Mouse (Mus musculus): ENCODE results near the gene Ndufab1. TPM values are rescaled to one million over a fixed set of nuclear protein-coding genes. Genes with fewer than 3 reads are reported as not detected.
A peak's percentile ranks its signal among the peaks of the same experiment; 100 is the strongest.

Gene Ndufab1
- 562 and 614 TPM in 2 replicates for polyA plus RNA-seq (2016; fragmentation: Nextera tagmentation; extraction: Ambion mirVana)

DNA sequence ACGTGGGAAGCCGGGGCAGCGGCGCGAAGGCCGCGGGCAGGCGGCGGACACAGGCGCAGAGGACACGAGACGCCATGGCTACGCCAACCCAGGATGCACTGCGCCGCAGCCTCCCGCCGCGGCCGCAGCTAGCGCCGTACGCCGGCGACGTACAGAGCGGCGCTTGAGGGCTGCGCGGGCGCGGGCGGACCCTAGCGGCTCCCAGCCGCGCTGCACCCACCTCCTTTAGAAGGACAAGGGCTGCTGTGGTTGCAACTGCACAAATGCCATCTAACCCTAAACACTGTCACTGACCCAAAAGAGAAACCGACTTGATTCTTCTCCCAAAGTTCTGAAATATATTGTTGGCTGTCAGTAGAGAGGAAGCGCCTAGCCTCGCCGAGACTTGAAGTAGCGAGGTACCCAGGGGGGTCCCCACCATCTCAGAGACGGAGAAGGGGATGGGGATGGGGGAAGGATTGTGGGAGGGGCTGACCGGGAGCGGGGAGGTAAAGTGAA is at the start of gene Ndufab1:
Gene Ndufab1 (minus strand): TSS at position 140 of the 498 bp plus-strand sequence.
- Histone ChIP-seq H3K27ac (peak within 1 kb of the TSS; percentile 50), H3K36me3 (peaks cover 32% of the 10 kb centered on the region), H3K27me3 (replicated peaks) (no peaks in the 10 kb centered on the region), H3K4me2 (peak within 1 kb of the TSS; percentile 85), H3K4me3 (peak within 1 kb of the TSS; percentile 70), H3K4me1 (peaks cover 39% of the 10 kb centered on the region), H3K9ac (peak within 1 kb of the TSS; percentile 82), H3K9me3 (replicated peaks) (no peaks in the 10 kb centered on the region)
- peak; percentile 98 for ATAC-seq
- under 1% methylated on average over 43 of the region's 43 CpGs for WGBS (ENCODE audit: insufficient replicate concordance)

DNA sequence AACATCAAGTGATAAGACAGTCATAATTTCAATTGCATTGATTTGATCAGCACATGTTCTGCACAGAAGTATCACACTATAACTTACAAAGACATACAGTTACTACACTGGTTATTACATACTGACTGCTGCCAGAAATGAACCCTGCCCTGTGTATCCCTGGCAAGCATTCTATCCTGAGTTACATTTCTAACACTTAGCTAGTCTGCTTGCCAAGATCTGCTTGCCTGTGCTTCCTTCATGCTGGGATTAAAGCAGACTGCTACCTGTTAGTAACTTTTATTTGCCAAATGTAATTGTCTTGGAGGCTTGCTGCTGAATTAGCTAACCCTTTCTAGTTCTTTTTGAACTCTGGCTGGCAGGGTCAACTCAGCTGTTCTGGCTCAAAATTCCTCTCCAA is 39.3 kb upstream of the Ndufab1 start:
- no peak for ATAC-seq
- no peaks in the 10 kb centered on the region for H3K9me3 ChIP-seq (replicated peaks)
- H3K36me3 ChIP-seq = peaks cover 97% of the 10 kb centered on the region
- no peak overlapping the region for H3K4me3 ChIP-seq
- no peak overlapping the region for H3K4me2 ChIP-seq
- no peaks in the 10 kb centered on the region for H3K4me1 ChIP-seq
- no peak overlapping the region for H3K9ac ChIP-seq
- no peaks in the 10 kb centered on the region for H3K27me3 ChIP-seq (replicated peaks)
- H3K27ac ChIP-seq = no peak overlapping the region

DNA sequence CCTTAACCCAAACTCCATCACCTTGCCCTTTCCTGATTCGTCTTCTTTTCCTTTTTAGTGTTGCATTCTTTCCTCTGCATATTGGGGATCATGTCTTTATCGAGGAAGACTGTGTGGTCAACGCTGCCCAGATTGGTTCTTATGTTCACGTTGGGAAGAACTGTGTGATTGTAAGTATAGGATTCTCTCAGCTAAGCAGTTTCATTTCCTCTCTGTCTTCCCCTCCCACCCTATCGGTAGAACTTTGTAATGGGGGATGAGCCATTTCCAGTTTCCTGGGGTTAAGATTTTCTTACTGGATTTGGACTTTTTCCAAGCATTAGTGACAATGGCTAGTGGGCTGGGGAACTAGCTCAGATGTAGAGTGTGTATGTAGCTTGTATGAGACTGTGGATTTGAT is 36.5 kb upstream of the Ndufab1 start:
- Histone ChIP-seq H3K9me3 (replicated peaks) (no peaks in the 10 kb centered on the region), H3K36me3 (peaks cover 87% of the 10 kb centered on the region), H3K27ac (no peak overlapping the region), H3K27me3 (replicated peaks) (no peaks in the 10 kb centered on the region), H3K9ac (no peak overlapping the region), H3K4me3 (no peak overlapping the region), H3K4me2 (no peak overlapping the region), H3K4me1 (peaks cover 12% of the 10 kb centered on the region)
- no peak for ATAC-seq
- WGBS (ENCODE audit: insufficient replicate concordance) = 82% methylated on average over 5 of the region's 5 CpGs

DNA sequence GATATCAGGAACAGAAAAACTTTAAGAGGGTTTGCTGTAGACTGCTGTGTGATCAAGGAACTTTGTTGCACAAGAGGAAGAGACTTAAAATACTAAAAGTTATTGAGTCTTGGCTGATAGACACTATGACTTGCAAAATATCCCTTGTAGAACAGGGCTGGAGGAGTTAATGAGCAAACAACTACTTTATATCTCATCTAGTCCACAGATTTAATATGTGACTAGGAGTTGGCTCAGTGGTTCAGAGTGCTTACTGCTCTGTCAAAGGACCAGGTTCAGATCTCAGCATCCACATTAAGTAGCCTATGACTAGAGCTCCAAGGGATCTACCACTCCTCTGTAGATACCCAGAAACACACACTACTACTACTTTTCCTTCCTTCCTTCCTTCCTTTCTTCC is 35.4 kb upstream of the Ndufab1 start:
- H3K27me3 ChIP-seq (replicated peaks) = no peaks in the 10 kb centered on the region
- no peak overlapping the region for H3K4me3 ChIP-seq
- peaks cover 12% of the 10 kb centered on the region for H3K4me1 ChIP-seq
- no peak for ATAC-seq
- H3K27ac ChIP-seq = no peak overlapping the region
- no peak overlapping the region for H3K4me2 ChIP-seq
- peaks cover 78% of the 10 kb centered on the region for H3K36me3 ChIP-seq
- no peaks in the 10 kb centered on the region for H3K9me3 ChIP-seq (replicated peaks)
- H3K9ac ChIP-seq = no peak overlapping the region

DNA sequence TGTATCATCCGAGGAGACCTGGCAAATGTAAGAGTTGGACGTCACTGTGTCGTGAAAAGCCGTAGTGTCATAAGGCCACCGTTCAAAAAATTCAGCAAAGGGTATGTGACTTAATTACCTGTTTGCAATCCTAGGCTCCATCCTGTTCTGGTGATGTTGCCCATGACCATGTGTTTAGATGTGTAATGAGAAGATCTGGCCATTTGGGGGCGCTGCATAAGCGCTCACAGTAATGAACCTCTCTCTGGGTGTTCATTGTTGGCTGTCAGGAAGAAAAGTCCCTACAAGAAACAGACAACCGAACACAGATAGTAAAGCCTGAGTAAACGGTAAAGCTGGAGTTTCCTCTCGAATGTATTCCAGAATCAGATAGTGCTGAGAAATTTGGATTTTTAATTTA is 33.4 kb upstream of the Ndufab1 start:
- Histone ChIP-seq H3K27me3 (replicated peaks) (no peaks in the 10 kb centered on the region), H3K4me2 (no peak overlapping the region), H3K27ac (no peak overlapping the region), H3K4me1 (peaks cover 26% of the 10 kb centered on the region), H3K36me3 (peaks cover 62% of the 10 kb centered on the region), H3K9me3 (replicated peaks) (no peaks in the 10 kb centered on the region), H3K9ac (no peak overlapping the region), H3K4me3 (no peak overlapping the region)
- no peak for ATAC-seq
- WGBS (ENCODE audit: insufficient replicate concordance) = 66% methylated on average over 10 of the region's 10 CpGs

DNA sequence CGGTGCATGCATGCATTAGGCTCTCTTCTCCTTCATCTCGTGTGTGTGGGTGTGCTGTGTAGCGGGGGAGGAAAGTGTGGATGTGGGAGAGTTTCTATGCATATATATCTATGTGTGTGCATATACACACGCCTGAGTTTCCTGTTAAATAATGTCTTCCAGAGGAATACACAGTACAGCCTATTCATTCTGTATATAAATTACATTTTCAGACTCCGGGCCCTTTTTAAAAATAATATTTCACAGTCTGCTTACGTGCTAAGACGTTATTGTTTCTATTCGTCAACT is 31.6 kb upstream of the Ndufab1 start:
- Histone ChIP-seq H3K27me3 (replicated peaks) (no peaks in the 10 kb centered on the region), H3K27ac (peak overlapping the region; percentile 88), H3K36me3 (peaks cover 61% of the 10 kb centered on the region), H3K4me2 (peak overlapping the region; percentile 77), H3K4me1 (peaks cover 27% of the 10 kb centered on the region), H3K9me3 (replicated peaks) (no peaks in the 10 kb centered on the region), H3K4me3 (peak overlapping the region; percentile 93), H3K9ac (peak overlapping the region; percentile 92)
- 7% methylated on average over 8 of the region's 8 CpGs for WGBS (ENCODE audit: insufficient replicate concordance)
- ATAC-seq = no peak

DNA sequence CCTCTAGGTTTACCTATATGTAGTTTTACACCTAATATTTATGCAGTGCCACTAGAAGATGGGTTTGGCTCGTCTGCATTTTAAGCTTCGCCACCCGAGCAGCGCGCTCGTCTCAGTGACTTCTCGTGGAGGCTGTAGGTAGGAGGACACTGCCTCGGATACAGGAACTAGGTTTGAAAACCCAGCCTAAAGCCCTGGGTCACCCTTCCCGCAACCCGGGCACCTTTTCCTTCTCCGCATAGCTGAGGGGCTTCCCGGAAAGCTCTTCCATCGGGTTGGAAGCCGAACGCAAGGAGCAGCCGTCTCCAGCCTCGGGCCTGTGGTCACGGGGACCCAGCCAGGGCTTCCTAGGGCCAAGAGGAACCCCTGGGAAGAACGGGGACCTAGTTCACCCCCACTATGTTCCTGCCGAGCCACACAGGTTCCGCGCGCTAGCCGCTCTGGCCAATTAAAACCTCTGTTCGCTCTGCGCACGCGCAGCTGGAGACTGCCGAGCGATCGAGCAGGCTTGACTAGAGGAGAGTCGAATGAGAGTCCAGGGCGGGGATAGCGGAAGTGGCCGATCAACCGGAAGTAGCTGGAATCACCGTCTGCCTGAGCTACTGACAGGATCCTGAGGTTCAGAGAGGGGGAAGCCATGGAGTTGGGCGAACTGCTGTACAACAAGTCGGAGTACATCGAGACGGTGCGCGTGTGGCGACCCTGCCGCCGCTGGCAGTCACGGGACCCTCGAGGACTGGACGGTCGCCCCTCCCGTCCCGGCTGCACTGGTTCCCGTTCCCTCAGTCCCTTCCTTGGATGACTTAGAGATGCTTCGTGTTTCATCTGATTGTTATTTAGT is 31.0 kb upstream of the Ndufab1 start, which contains the start of the genes Palb2 and Dctn5:
Gene Palb2 (minus strand): TSS at position 489 of the 841 bp plus-strand sequence.
Gene Dctn5 (plus strand): TSS at position 545 of the 841 bp plus-strand sequence.
- Histone ChIP-seq H3K9me3 (replicated peaks) (no peaks in the 10 kb centered on the region), H3K36me3 (peaks cover 61% of the 10 kb centered on the region), H3K4me2 (peak within 1 kb of the TSS; percentile 82), H3K27ac (peak within 1 kb of the TSS; percentile 88), H3K27me3 (replicated peaks) (no peaks in the 10 kb centered on the region), H3K4me1 (peaks cover 27% of the 10 kb centered on the region), H3K4me3 (peak within 1 kb of the TSS; percentile 93), H3K9ac (peak within 1 kb of the TSS; percentile 92)
- peak; percentile 99 for ATAC-seq
- under 1% methylated on average over 54 of the region's 54 CpGs for WGBS (ENCODE audit: insufficient replicate concordance)

DNA sequence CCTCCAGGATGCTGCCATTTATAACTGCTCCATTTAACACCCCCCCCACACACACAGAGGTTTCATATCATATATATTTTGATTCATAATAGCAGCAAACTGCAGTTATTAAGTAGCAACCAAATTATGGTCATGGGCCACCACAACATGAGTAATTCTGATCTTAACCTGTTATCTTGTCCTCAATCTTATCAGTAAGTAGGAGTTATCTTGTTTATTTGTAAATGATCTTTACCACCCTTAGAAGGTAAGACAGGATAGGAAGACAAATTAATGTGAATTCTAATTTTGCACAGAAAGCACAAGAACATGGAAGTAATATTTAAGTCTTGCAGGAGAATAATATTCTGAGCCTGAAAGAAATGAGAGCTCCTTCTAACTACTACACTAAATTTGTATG is 30.1 kb upstream of the Ndufab1 start:
- no peak for ATAC-seq
- H3K27me3 ChIP-seq (replicated peaks) = no peaks in the 10 kb centered on the region
- H3K36me3 ChIP-seq = peaks cover 61% of the 10 kb centered on the region
- peak overlapping the region; percentile 82 for H3K4me2 ChIP-seq
- H3K4me3 ChIP-seq = peak overlapping the region; percentile 93
- H3K9me3 ChIP-seq (replicated peaks) = no peaks in the 10 kb centered on the region
- peak overlapping the region; percentile 92 for H3K9ac ChIP-seq
- peaks cover 27% of the 10 kb centered on the region for H3K4me1 ChIP-seq
- peak overlapping the region; percentile 88 for H3K27ac ChIP-seq

DNA sequence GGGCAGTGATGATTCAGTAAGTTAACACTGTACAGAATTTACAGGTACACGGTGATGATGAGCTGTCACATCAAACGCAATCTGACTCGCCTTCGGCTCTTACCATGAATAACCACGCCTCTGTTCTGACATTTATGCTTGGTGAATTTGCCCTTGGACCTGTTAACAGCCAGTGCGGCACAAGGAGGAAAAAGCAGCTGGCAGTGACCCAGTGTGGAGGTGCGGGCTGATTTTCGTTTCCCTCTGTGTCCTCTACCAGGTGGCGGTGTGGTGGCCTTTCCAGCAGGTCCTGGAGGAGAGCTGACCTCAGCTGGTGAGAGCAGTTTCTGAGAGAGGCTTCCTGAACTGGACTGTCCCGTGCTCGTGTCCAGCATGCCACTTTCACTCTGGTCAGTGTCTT is 25.3 kb upstream of the Ndufab1 start:
- Histone ChIP-seq H3K9me3 (replicated peaks) (no peaks in the 10 kb centered on the region), H3K36me3 (peaks cover 82% of the 10 kb centered on the region), H3K4me2 (no peak overlapping the region), H3K27ac (no peak overlapping the region), H3K4me3 (no peak overlapping the region), H3K9ac (no peak overlapping the region), H3K4me1 (peaks cover 15% of the 10 kb centered on the region), H3K27me3 (replicated peaks) (no peaks in the 10 kb centered on the region)
- 88% methylated on average over 11 of the region's 11 CpGs for WGBS (ENCODE audit: insufficient replicate concordance)
- no peak for ATAC-seq

DNA sequence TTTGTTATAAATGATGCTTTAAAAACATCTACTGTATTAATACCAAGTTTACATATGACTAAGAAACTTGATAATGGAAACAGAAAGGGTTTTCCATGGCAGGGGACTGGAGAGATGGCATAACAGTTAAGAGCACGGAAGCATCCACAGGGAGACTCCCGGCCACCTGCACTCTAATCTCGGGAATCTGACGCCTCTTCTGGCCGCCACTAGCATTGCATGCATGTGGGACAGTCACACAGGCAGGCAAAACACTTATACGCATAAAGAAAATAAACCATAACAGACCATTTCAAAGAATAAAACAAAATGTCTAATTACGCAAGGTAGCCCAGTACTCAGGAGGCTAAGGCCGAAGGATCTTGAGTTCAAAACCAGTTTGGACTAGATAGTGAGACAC is 23.9 kb upstream of the Ndufab1 start:
- Histone ChIP-seq H3K4me2 (no peak overlapping the region), H3K27ac (no peak overlapping the region), H3K36me3 (peaks cover 95% of the 10 kb centered on the region), H3K4me3 (no peak overlapping the region), H3K4me1 (0 out of 2 replicates have a peak, but pooled peaks cover 5% of the 10 kb centered on the region), H3K9me3 (replicated peaks) (no peaks in the 10 kb centered on the region), H3K9ac (no peak overlapping the region), H3K27me3 (replicated peaks) (no peaks in the 10 kb centered on the region)
- no peak for ATAC-seq
- WGBS (ENCODE audit: insufficient replicate concordance) = 75% methylated on average over 8 of the region's 8 CpGs

DNA sequence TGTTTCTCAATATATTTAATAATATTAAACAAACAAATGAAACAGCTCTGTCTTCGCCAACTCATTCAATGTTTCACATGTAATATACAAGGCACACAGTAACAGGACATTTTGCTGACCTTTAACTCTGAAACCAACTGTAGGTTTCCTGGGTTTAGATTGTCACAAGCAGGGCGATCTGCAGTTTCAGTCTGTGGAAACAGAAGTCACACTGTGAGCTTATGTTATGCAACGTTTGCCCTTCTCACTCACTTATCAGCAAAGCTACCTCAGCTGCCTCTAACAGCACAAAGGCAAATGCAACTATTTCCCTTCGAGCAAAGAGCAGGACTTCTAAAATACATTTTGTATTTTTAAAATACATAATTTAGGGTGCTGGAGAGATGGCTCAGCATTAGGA is 21.8 kb upstream of the Ndufab1 start:
- no peak overlapping the region for H3K4me3 ChIP-seq
- no peak overlapping the region for H3K9ac ChIP-seq
- no peaks in the 10 kb centered on the region for H3K9me3 ChIP-seq (replicated peaks)
- peaks cover 91% of the 10 kb centered on the region for H3K36me3 ChIP-seq
- no peak for ATAC-seq
- 69% methylated on average over 4 of the region's 4 CpGs for WGBS (ENCODE audit: insufficient replicate concordance)
- no peaks in the 10 kb centered on the region for H3K4me1 ChIP-seq
- no peak overlapping the region for H3K4me2 ChIP-seq
- H3K27me3 ChIP-seq (replicated peaks) = no peaks in the 10 kb centered on the region
- no peak overlapping the region for H3K27ac ChIP-seq

DNA sequence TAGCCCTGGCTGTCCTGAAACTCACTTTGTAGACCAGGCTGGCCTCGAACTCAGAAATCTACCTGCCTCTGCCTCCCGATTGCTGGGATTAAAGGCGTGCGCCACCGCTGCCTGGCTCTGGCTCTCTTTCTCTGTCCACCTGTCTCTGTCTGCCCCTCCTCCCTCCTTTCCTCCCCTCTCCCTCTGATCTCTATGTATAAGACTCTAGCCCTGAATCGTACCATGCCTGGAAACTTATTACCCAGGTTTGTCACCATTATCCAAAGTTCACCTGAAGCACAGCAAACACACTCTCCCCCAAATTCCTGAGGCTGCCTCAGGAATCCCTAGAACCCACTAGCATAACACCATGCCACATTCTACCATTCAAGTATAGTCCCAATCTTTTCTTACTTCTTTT is 6.5 kb upstream of the Ndufab1 start:
- Histone ChIP-seq H3K27ac (no peak overlapping the region), H3K4me3 (no peak overlapping the region), H3K27me3 (replicated peaks) (no peaks in the 10 kb centered on the region), H3K4me1 (peaks cover 8% of the 10 kb centered on the region; the same call in 1 of the 2 replicates), H3K9me3 (replicated peaks) (no peaks in the 10 kb centered on the region), H3K36me3 (peaks cover 63% of the 10 kb centered on the region), H3K9ac (no peak overlapping the region), H3K4me2 (no peak overlapping the region)
- 86% methylated on average over 6 of the region's 6 CpGs for WGBS (ENCODE audit: insufficient replicate concordance)
- ATAC-seq = no peak

Data from liver, embryonic 12.5 days (tissue).